17 mouse cellular contexts compared by ENCODE assay signal in genomic region chr17:50734781-50735180, GRCm38 (mm10).
DNase-seq lines count a peak whose midpoint lies in the region; ATAC-seq and TF ChIP-seq lines count a peak whose summit lies in the region.
"Had no signal": no experiment of that assay in that cellular context is flagged by ENCODE, and none has a peak within 500 bp of the region (broad histone marks: within the 10 kb centered on the region; RNA-seq: fewer than 3 reads in every experiment).

No protein-coding gene starts in this region.

- TF ChIP-seq POLR2A in liver, adult 2 months (IDR thresholded peaks at IDR 0.05; ENCODE audit: extremely low read depth, insufficient read depth, low read length), result no peak

- H3K9me3 ChIP-seq in heart, embryonic 13.5 days, result no peaks in the 10 kb centered on the region
- H3K9me3 ChIP-seq: forebrain, embryonic 13.5 days; limb, embryonic 13.5 days; megakaryocyte, embryonic 14.5 days; neural tube, embryonic 12.5 days had no signal

- peak overlapping the region; percentile 28; the same call in 1 of the 2 replicates for H3K9ac ChIP-seq in heart, embryonic 13.5 days
- no peak overlapping the region for H3K9ac ChIP-seq in liver, adult 2 months (ENCODE audit: low read depth, low read length)
- H3K9ac ChIP-seq: forebrain, embryonic 13.5 days; limb, embryonic 13.5 days; neural tube, embryonic 12.5 days had no signal

- H3K4me2 ChIP-seq in heart, embryonic 13.5 days, result no peak overlapping the region
- H3K4me2 ChIP-seq: forebrain, embryonic 13.5 days; limb, embryonic 13.5 days; neural tube, embryonic 12.5 days had no signal

- H3K4me3 ChIP-seq in heart, embryonic 13.5 days, result no peak overlapping the region
- no peak overlapping the region for H3K4me3 ChIP-seq in liver, adult 2 months (ENCODE audit: insufficient read depth, low read depth, low read length)
- H3K4me3 ChIP-seq: forebrain, embryonic 13.5 days; limb, embryonic 13.5 days; megakaryocyte, embryonic 14.5 days; neural tube, embryonic 12.5 days had no signal

- WGBS in heart, embryonic 13.5 days, result 79% methylated on average over 6 of the region's 6 CpGs
- 86% methylated on average over 6 of the region's 6 CpGs for WGBS in liver, adult 2 months

- TF ChIP-seq CTCF in liver, adult 2 months (IDR thresholded peaks at IDR 0.05; ENCODE audit: low read depth, low read length), result no peak

- H3K27me3 ChIP-seq in heart, embryonic 13.5 days (replicated peaks), result no peaks in the 10 kb centered on the region
- H3K27me3 ChIP-seq in liver, adult 2 months (ENCODE audit: control insufficient read depth, insufficient read depth, low read length), result no peaks in the 10 kb centered on the region
- H3K27me3 ChIP-seq: forebrain, embryonic 13.5 days; limb, embryonic 13.5 days; megakaryocyte, embryonic 14.5 days; neural tube, embryonic 12.5 days had no signal

- ATAC-seq in heart, embryonic 13.5 days (ENCODE audit: extremely low read depth, insufficient number of reproducible peaks, low FRiP score, low TSS enrichment), result no peak
- ATAC-seq: forebrain, embryonic 13.5 days had no signal

- intact Hi-C loops in heart, postnatal 14 days (cut with DNase I), result no loop called here

- no peak for DNase-seq in heart, postnatal 14 days
- DNase-seq in liver, adult 2 months (ENCODE audit: extremely low read depth, low read depth, low spot score), result no peak
- DNase-seq in liver (no peak), MN1 (ENCODE audit: low spot score) (peak; percentile 22)
- DNase-seq in Muller cell, postnatal 12 days (ENCODE audit: inconsistent ontology term), result peak; percentile 9
- DNase-seq in right cerebral cortex, postnatal 14 days, result no peak
- DNase-seq: cerebellum, adult 11-12 months; cerebellum, postnatal 25 days; gastrocnemius, postnatal 36 days; kidney, adult 8-10 months; kidney, postnatal 36 days; spleen, adult 18-20 months had no signal

- H3K79me2 ChIP-seq in liver, adult 2 months (ENCODE audit: control insufficient read depth, insufficient read depth, low read length), result no peaks in the 10 kb centered on the region

- peak overlapping the region; percentile 80 for H3K27ac ChIP-seq in heart, embryonic 13.5 days (replicated peaks)
- peak overlapping the region; percentile 38 for H3K27ac ChIP-seq in liver, adult 2 months (replicated peaks; ENCODE audit: insufficient read depth, low read depth, low read length)
- H3K27ac ChIP-seq: forebrain, embryonic 13.5 days; limb, embryonic 13.5 days; neural tube, embryonic 12.5 days had no signal

- H3K4me1 ChIP-seq in heart, embryonic 13.5 days, result peaks cover 53% of the 10 kb centered on the region
- H3K4me1 ChIP-seq in liver, adult 2 months (ENCODE audit: control insufficient read depth, insufficient read depth, low read length), result peaks cover 5% of the 10 kb centered on the region
- H3K4me1 ChIP-seq: neural tube, embryonic 12.5 days had no signal

- no peaks in the 10 kb centered on the region for H3K36me3 ChIP-seq in heart, embryonic 13.5 days
- peaks cover under 1% of the 10 kb centered on the region; the same call in 1 of the 2 replicates for H3K36me3 ChIP-seq in liver, adult 2 months (ENCODE audit: control insufficient read depth, insufficient read depth, low read length)

Comparison
In these comparisons a context has a peak if more than half of its experiments do, and no peak if none do; other contexts are left out.
1. DNase-seq: peak in MN1 (single experiment) and Muller cell, postnatal 12 days (single experiment); none in heart, postnatal 14 days (0 of 2), liver, adult 2 months (single experiment), liver (single experiment) and right cerebral cortex, postnatal 14 days (single experiment).